Mouse (Mus musculus): ENCODE measurements around the gene Olfr655.
A peak's percentile ranks its signal among the peaks of the same experiment; 100 is the strongest.

Olfr655 gene

GRCm38 (mm10) chr7:104601679-104602078, at the start of gene Olfr655:
Gene Olfr655 (minus strand): TSS chr7:104601779.
- no peak for DNase-seq (ENCODE audit: low read depth, low spot score)

DNA sequence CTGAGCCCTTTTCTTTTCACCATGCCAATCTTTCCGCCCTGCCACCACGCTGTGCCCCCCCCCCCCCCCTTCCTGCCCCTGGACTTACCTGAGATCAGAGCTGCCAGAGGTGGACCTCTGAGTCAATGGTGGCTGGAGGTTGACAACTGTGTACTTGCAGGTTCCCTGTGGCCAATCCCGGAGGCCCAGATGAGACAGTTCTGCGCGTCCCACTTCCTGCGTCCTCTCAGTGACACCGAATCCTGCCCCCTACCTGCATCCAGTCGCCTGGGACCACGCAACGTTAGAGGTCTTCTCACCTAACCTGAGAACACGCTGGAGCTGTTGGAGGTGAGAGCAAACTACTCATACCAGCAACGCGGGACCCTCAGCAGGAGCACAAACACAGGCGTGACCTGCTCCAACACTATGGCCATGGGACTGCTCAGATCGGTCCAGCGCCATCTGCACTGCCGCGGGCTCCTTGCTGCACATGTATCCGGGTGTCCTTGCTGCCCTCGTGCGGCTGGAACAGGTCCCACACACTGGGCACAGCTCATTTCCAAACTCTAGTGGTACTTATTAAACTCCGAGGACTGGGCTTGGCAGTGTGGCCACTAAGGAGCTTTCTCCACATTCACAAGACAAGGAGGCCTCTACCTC, 45.4 kb upstream of the Olfr655 start, which contains the start of gene Olfr658:
TSS of gene Olfr658 (minus strand) at position 465 of the 642 bp plus-strand sequence.
- DNase-seq (ENCODE audit: low read depth, low spot score) = no peak

DNA sequence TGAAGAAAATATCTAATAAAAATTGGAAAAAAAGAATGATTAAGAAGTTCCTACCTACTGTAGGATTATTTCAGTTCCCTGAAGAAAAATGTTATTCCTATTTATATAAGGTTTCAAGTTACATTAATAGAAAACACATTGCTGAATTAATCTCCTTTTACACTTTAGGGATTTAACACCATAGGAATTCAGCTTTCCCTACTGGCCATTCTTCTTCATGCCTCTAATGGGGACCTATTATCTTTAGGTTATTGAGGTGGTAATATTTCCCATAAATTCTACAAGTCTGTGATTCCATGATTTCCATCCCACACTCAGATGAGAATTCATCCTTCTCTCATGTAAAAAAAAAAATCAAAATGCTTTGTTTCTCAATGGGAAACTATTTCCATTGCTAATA, 22.9 kb upstream of the Olfr655 start, which contains the start of gene Olfr657:
TSS of gene Olfr657 (plus strand) at position 301 of the 400 bp plus-strand sequence.
- DNase-seq (ENCODE audit: low read depth, low spot score) = no peak

- no peak for DNase-seq (ENCODE audit: low read depth, low spot score)
Measured at GRCm38 (mm10) chr7:104613655-104614054, 12.1 kb upstream of the Olfr655 start, which contains the start of gene Olfr656. Gene Olfr656 (plus strand): TSS chr7:104613955.

GRCm38 (mm10) chr7:104604727-104605126, 3.1 kb upstream of the Olfr655 start:
- DNase-seq (ENCODE audit: low read depth, low spot score) = no peak

GRCm38 (mm10) chr7:104603173-104603572, 1.6 kb upstream of the Olfr655 start:
- peak; percentile 53 for DNase-seq (ENCODE audit: low read depth, low spot score)

GRCm38 (mm10) chr7:104588274-104588673, 13.3 kb downstream of the Olfr655 start:
- no peak for DNase-seq (ENCODE audit: low read depth, low spot score)

GRCm38 (mm10) chr7:104586725-104587124, 14.9 kb downstream of the Olfr655 start, which contains the start of gene Olfr654:
Gene Olfr654 (plus strand): TSS chr7:104587025.
- DNase-seq (ENCODE audit: low read depth, low spot score) = no peak

DNA sequence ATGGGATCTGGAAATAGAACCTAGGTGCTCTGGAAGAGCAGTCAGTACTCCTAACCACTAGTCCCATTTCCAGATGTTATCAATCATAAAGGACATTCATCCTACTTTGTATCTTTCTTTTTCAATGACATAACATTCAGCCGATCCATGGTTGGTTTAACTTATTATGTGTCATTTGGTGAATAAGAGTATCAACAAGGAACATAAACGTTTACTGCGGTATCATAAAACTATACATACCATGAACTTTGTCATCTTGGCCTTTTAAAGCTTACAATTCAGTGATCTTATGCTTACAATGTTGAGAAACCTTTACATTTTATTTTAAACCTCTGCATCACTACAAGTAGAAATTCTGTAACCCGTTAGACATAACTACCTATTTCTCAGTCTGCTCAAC, 20.1 kb downstream of the Olfr655 start:
- no peak for DNase-seq (ENCODE audit: low read depth, low spot score)

DNA sequence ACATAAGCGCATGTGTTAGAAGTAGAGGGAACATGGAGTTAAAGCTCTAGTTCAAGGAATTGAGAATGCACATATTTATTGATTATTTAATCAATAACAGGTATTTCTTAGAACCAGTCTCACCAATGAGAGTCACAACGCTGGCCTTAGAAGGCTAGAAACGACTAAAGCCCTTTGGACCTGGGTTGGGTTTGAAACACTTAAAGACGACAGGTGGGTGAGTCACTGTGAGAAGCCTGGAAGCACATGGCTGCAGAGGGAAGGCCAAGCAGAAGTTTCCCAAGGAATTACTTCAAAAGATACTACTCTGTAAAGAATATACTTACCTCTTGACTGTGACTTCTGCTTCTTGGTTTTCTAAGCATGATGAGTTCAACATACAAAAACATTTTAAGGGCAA, 20.7 kb downstream of the Olfr655 start:
- DNase-seq (ENCODE audit: low read depth, low spot score) = no peak

DNA sequence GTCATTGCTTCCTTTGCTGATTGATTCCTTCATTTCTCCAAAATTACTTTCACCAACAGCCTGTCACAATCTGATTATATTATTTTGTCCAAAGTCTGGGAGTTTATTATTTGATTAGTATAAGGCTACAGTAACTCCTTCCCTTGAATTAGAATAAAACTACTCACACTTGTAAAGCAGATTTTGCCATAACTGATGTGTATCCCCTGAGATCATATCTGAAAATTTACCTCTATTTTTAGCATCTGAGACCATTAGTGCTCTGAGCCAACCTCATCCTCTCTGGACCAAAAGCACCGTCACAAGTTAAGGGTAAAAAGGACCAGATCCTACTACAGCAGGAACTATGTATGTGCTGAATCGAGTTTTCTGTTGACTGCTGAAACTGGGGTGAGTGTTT, 24.6 kb downstream of the Olfr655 start, which contains the start of gene Olfr653:
TSS of gene Olfr653 (plus strand) at position 301 of the 400 bp plus-strand sequence.
- DNase-seq (ENCODE audit: low read depth, low spot score) = no peak

- no peak for DNase-seq (ENCODE audit: low read depth, low spot score)
Measured at GRCm38 (mm10) chr7:104560601-104561000, 41.0 kb downstream of the Olfr655 start, which contains the start of gene Olfr652. Gene Olfr652 (plus strand): TSS chr7:104560901.

DNA sequence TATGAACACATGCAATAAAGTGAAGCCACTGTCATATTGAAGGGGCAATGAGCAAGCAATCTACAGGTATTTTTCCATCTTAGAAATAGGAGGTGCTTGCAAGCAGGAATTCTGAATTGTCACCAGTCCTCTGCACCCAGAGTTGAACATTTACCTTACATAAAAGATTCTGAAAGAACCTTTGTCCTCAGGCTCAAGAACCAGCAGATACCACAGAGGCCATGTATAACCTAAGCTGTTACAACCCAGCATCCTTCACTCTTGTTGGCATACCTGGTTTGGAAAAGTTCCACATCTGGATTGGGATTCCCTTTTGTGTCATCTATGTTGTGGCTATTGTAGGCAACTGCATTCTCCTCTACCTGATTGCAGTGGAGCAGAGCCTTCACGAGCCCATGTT, 48.9 kb downstream of the Olfr655 start:
- DNase-seq (ENCODE audit: low read depth, low spot score) = no peak

- DNase-seq (ENCODE audit: low read depth, low spot score) = no peak
Measured at GRCm38 (mm10) chr7:104549833-104550232, 51.7 kb downstream of the Olfr655 start, which contains the start of gene Olfr651. Gene Olfr651 (plus strand): TSS chr7:104550133.

All from A20 (cell line).